Mouse (Mus musculus) urinary bladder, postnatal 25 days (tissue): ENCODE measurements at regions not wholly inside any gene's neighbourhood (a gene's known extent, or its start where the extent isn't known, plus 50 kb on each side); places are given as distances from the start of the nearest gene placed in this dataset.

Source experiments
- DNase-seq: peaks from one replicate; pipeline ENCODE4 v3.0.0; 2022; ENCODE audit warnings: low spot score

DNA sequence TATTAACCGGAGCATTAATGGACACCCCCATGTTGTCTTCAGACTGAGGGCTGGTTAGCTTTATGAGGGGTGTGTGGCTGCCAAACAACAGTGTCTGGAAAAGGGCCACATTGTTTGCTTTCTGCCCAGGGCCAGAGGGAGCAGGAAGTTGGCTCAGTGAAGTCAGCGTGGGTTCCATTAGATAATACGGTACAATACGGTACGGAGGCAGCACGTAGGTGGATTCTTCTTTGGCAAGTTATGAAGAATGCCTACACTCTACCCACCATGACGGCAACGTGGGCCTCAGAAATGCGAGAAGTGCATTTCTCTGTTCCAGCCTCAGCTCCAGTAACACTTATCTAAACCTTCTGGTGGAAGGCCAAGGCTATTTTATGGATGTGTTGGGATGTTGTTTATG lies 108.2 kb downstream of the Gm10260 start:
- no peak for DNase-seq

DNA sequence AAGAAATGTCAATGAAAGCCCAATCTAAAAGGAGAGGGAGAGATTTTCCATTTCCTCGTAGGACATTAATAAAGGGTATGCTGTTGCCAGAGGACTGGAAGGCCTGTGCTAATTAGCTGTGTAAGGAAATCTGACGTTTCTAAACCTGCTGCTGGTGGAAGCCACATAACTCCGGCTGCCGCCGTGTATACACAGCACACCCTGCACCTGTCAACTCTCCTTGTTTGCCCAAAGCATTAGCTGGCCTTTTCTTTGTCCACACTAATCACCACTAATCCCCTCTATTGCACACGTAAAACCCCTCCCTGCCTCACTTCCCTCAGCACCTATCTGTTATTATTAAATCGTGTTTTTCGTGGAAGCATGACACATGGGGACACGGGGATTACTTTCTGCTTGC lies 108.7 kb downstream of the Gm10260 start:
- no peak for DNase-seq

- no peak for DNase-seq
Measured at GRCm38 (mm10) chr13:97651176-97651575, 109.3 kb downstream of the Gm10260 start.

DNA sequence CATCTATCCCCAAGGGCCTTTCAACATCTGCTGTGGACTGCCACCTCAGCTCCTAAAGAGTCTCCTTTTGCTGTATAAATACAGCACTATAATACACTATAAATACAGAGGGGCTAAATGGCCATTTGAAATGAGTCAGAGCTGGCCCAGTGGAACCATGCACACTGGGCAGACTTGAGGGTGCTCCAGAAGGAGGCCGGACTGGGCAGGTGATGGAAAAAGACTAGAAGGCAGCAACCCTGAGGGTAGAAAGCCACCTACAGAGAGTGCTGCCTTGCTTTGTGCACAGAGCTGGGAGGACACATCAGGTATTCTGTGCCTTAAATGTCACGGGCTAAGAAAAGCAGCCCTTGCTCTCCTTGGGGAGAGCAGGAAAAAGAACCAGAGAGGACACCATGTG lies 110.2 kb downstream of the Gm10260 start:
- no peak for DNase-seq

- no peak for DNase-seq
Measured at GRCm38 (mm10) chr13:97647486-97647885, 112.9 kb downstream of the Gm10260 start.

GRCm38 (mm10) chr13:97646021-97646385 lies 114.4 kb downstream of the Gm10260 start:
- DNase-seq, result no peak

GRCm38 (mm10) chr13:97645107-97646020 lies 115.1 kb downstream of the Gm10260 start:
- DNase-seq, result no peak

GRCm38 (mm10) chr13:97640236-97640635 lies 120.2 kb downstream of the Gm10260 start:
- no peak for DNase-seq

GRCm38 (mm10) chr13:97639656-97640055 lies 120.8 kb downstream of the Gm10260 start:
- no peak for DNase-seq

DNA sequence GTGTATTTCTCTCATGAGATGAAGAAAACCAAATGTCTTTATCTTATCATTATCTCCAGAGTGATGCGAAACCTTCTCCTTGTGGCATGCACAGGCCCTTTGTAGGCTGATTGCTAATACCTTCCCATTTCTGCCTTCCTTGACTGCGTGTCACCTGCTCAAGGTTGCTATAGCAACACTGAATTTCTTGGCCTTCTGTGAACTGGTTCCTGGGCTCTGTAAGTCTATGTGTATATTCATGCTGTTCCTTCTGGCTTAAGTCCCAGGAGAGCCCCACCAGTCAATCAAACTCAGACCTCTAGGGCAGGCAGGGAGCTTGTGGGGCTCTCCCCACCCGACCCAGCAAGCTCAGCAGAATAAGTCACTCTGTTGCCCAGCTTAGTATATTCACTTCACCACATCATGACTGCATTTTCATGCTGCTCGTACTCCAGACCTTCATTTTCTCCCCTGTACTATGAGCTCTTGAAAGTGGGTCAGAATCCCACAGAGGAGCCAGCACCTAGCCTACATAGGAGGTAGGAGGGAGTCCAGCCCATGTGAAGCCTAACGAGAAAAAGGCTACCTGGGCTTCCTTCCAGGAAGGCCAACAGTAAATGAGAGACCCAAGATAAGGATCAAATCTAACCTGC lies 121.9 kb downstream of the Gm10260 start:
- no peak for DNase-seq

GRCm38 (mm10) chr13:97637506-97637905 lies 122.9 kb downstream of the Gm10260 start:
- DNase-seq, result no peak

GRCm38 (mm10) chr13:97634041-97634788 lies 126.2 kb downstream of the Gm10260 start:
- DNase-seq, result no peak

DNA sequence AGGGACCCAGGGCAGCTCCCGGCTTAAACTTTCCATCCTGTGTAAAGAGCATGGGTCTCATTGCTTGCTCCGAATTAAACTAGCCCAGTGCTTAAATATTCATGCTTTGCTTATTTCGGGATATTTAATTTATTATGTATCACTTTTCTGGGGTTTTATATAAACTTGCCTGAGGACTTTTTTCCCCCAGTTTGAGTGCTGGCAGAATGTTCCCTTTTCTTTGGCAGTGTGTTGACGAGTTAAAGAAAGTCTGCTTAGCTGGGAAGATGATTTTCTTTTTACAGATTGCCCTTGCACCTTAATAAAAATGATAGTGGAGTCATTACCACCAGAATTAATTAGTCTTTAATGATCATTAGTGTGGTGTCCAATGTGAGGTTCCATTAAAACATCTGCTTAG lies 126.9 kb downstream of the Gm10260 start:
- DNase-seq, result no peak

DNA sequence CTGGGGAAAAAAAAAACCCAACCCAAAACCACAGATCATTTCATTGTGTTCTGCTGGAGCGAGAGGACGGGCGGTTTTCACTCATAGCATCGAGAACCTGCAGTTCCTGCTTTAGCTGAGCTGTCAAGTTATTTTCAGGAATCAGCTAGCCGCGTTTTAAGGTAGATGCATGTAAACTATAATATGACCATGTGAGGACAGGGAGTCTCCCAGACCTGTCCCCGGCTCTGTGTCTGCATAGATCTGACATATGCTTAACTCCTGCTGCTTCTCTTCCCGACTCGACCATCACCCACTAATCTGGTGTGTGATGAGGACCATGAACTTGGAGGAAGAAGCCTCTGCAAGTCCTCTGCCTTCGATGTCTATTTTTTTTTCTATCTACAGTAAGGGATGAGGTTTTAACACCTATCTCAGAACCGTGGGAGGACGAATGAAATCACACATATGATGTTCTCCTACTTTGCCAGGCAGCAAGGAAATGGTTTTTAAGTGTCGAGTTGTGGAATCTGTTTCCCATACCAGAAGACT lies 128.5 kb downstream of the Gm10260 start:
- DNase-seq, result no peak

GRCm38 (mm10) chr13:97630921-97631320 lies 129.5 kb downstream of the Gm10260 start:
- DNase-seq, result no peak

- no peak for DNase-seq
Measured at GRCm38 (mm10) chr13:97628608-97629007, 131.8 kb downstream of the Gm10260 start.

GRCm38 (mm10) chr13:97627247-97627646 lies 133.2 kb downstream of the Gm10260 start:
- DNase-seq, result no peak

DNA sequence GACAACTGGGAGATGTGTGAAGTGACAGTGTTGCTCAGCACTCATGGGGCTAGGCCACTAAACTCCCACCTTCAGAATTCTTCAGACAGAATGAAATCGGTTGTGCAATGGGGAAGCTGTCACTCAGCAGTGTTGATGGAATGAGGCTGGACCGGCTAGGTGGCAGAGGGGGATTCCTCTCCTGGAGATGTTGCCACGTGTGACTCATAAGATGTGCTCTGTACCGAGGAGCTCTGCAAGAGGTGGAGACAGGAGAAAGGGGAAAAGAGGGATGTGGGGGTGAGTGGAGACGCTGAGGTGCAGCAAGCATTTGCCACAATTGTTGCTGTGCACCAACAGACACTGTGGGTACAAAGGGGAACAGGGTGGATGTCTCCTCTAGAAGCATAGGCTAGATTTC lies 133.6 kb downstream of the Gm10260 start:
- peak; percentile 15 for DNase-seq

GRCm38 (mm10) chr13:97626116-97626515 lies 134.3 kb downstream of the Gm10260 start:
- no peak for DNase-seq

- no peak for DNase-seq
Measured at GRCm38 (mm10) chr13:97625391-97625790, 135.0 kb downstream of the Gm10260 start.

GRCm38 (mm10) chr13:97618190-97618586 lies 142.2 kb downstream of the Gm10260 start:
- DNase-seq, result no peak

GRCm38 (mm10) chr13:97617511-97618189 lies 142.8 kb downstream of the Gm10260 start:
- DNase-seq, result no peak
